Mouse (Mus musculus) spleen, adult 2 months (tissue): ENCODE results near the gene Tpk1.

Experiments
- CTCF ChIP-seq: fragments of 200-500 bp; IDR thresholded peaks from 2 replicates; pipeline ENCODE4 v1.5.1; 2011; ENCODE audit warnings: mild to moderate bottlenecking, inconsistent platforms; ENCODE audit not compliant: insufficient read depth, insufficient read length, insufficient replicate concordance; ENCODE audit errors: extremely low read depth
- POLR2A ChIP-seq: fragments of 200-500 bp; IDR thresholded peaks from 2 replicates; pipeline ENCODE4 v1.6.1; 2011; ENCODE audit warnings: low read depth, low read length, inconsistent platforms

GRCm38 (mm10) chr6:43531996-43532395 is 134.1 kb downstream of the Tpk1 start:
- TF ChIP-seq CTCF (no peak), POLR2A (no peak)
